Mouse (Mus musculus) liver, postnatal 0 days (tissue): ENCODE data around the gene Zan. TPM values are rescaled to one million over a fixed set of nuclear protein-coding genes. Genes with fewer than 3 reads are reported as not detected.

Experiments used
- ATAC-seq: fragments of 200-750 bp; cut with Nextera tagmentation; 2 replicates; pipeline ENCODE4 v1.8.0; 2017; ENCODE audit warnings: mild to moderate bottlenecking, moderate library complexity
- DNase-seq: peaks from one replicate; pipeline ENCODE4 v3.0.0-alpha.2; 2016
- H3K27ac ChIP-seq: fragments of 300-500 bp; sonication (generic); 2 replicates; pipeline ENCODE4 v1.5.1; 2014; ENCODE audit warnings: antibody characterized with exemption, moderate library complexity, mild to moderate bottlenecking, low read depth
- H3K27me3 ChIP-seq: fragments of 300-500 bp; sonication (generic); 2 replicates; pipeline ENCODE4 v1.6.1; 2014; ENCODE audit warnings: low read length, control low read depth, mixed read lengths; ENCODE audit not compliant: insufficient read depth
- H3K36me3 ChIP-seq: fragments of 300-500 bp; sonication (generic); replicated peaks from 2 replicates; pipeline ENCODE4 v1.6.1; 2014; ENCODE audit warnings: mild to moderate bottlenecking, control low read depth, low read length, moderate library complexity, mixed read lengths; ENCODE audit not compliant: insufficient read depth
- H3K4me1 ChIP-seq: fragments of 300-500 bp; sonication (generic); 2 replicates; pipeline ENCODE4 v1.6.1; 2014; ENCODE audit warnings: antibody characterized with exemption, mild to moderate bottlenecking, control low read depth; ENCODE audit not compliant: insufficient read depth
- H3K4me2 ChIP-seq: fragments of 300-500 bp; sonication (generic); 2 replicates; pipeline ENCODE4 v1.6.1; 2014; ENCODE audit warnings: low read depth, mild to moderate bottlenecking, low read length, moderate library complexity, mixed read lengths
- H3K4me3 ChIP-seq: fragments of 300-500 bp; sonication (generic); 2 replicates; pipeline ENCODE4 v1.5.1; 2014; ENCODE audit warnings: low read depth, low read length
- H3K9ac ChIP-seq: fragments of 300-500 bp; sonication (generic); replicated peaks from 2 replicates; pipeline ENCODE4 v1.6.1; 2014; ENCODE audit warnings: mild to moderate bottlenecking, moderate library complexity
- H3K9me3 ChIP-seq: fragments of 300-500 bp; sonication (generic); 2 replicates; pipeline ENCODE4 v1.6.1; 2016; ENCODE audit warnings: mild to moderate bottlenecking, control low read depth, low read length, mixed read lengths
- CTCF ChIP-seq: sonication (generic); IDR thresholded peaks from 2 replicates; pipeline ENCODE4 v1.5.1; 2016; ENCODE audit warnings: antibody characterized with exemption, low read depth
- EP300 ChIP-seq: IDR thresholded peaks from 2 replicates; pipeline ENCODE4 v1.6.1; 2016; ENCODE audit warnings: antibody characterized with exemption, low read depth, mild to moderate bottlenecking
- WGBS: fragments of 180-500 bp; shearing (Covaris S2); extraction: QIAGEN DNeasy Blood & Tissue Kit; methylation state at CpG from one replicate; pipeline ENCODE4 v1.1.7; 2014; ENCODE audit not compliant: insufficient replicate concordance; 5-methylcytosine and 5-hydroxymethylcytosine counted together
- polyA plus RNA-seq: library from polyadenylated mRNA; unstranded; fragments of >200 nt; fragmentation: Nextera tagmentation; extraction: Ambion mirVana; gene quantifications from 2 replicates; pipeline ENCODE4 v1.2.1, GENCODE M21; 2015

Zan gene
- polyA plus RNA-seq, 1 experiment from 2014 or later = 0.06 TPM

DNA sequence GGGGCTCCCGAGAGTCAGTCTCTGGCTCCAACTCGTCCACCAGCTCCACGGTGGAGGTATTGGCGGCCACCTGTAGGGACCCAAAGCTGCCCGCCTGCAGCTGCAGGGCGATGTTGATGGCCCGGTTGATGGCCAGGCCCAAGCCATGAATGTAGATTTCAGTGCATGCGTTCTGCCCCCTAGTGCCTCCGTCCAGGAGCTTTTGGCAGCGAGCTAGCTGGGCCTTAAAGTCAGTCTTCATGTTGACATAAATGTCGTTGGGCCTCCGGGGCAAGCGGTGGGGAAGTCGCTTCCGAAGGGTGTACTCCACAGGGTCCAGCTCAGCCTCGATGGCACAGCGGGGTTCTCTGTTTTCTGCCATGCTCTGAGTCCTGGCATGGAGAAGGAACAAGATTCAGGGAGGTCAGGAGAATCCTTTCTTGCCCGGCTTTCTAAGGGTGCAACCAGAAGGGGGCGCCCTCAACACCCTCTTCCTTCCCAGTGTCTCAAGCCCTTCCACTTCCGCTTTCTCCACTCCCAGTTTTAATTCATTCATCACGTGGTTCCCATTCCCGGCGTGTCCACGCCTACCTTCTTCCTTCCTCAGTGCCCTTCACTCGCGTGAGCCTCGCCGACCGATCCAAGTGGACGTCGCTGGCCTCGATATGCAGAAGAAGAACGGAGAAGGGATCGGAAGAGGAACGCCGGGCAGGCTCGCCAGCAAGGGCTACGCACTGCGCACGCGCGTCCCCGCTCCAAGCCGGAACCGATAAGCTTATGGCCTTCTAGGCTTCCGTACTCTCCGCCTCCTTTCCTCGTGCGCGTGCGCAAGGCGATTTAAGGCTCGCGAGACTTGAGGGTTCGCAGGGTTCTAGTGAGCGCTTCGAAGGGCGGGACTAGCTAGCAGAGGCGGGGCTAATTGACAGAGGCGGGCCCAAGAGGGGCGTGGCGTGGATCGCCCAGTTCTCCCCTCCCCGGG, 25.1 kb upstream of the Zan start, which contains the start of gene Pop7:
Gene Pop7 (minus strand): TSS at position 810 of the 958 bp plus-strand sequence.
- Histone ChIP-seq H3K36me3 (peaks cover 6% of the 10 kb centered on the region; the same call in 1 of the 2 replicates), H3K4me2 (peak within 1 kb of the TSS; percentile 73), H3K27ac (peak within 1 kb of the TSS; percentile 96), H3K9me3 (no peaks in the 10 kb centered on the region), H3K4me1 (peaks cover 19% of the 10 kb centered on the region), H3K9ac (peak within 1 kb of the TSS; percentile 73), H3K4me3 (peak within 1 kb of the TSS; percentile 75), H3K27me3 (no peaks in the 10 kb centered on the region)
- 2% methylated on average over 63 of the region's 64 CpGs for WGBS
- ATAC-seq (peak; percentile 91), DNase-seq (peak; percentile 100)
- TF ChIP-seq EP300 (no peak; the same call in none of the 2 replicates), CTCF (peak; percentile 90)

GRCm38 (mm10) chr5:137500186-137500585, 23.3 kb upstream of the Zan start:
- Histone ChIP-seq H3K4me3 (no peak overlapping the region), H3K4me1 (peaks cover 19% of the 10 kb centered on the region), H3K36me3 (peaks cover 6% of the 10 kb centered on the region; the same call in 1 of the 2 replicates), H3K27me3 (no peaks in the 10 kb centered on the region), H3K9ac (no peak overlapping the region), H3K27ac (no peak overlapping the region), H3K4me2 (no peak overlapping the region), H3K9me3 (no peaks in the 10 kb centered on the region)
- ATAC-seq (no peak), DNase-seq (no peak)
- TF ChIP-seq CTCF = no peak
- no peak for TF ChIP-seq EP300
- WGBS = 83% methylated on average over 7 of the region's 7 CpGs

DNA sequence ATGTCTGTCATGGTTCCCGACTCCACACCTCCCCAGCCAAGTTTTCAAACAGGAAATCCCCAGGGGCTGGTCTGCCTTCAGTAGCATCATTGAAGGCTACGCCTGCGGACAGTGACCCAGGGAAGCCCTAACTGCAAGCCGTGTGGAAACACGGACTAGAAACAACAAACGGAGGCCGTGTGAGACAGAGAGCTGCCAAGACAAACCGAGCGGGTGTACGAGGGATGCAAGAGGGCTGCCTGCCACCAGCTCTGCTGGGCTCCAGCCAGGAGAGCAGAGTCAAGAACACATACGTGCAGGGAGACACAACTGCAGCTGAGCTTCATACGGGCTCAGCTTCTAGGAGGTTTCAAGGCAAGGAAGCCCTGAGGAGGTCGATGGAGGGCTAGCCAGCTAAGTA, 17.0 kb upstream of the Zan start:
- Histone ChIP-seq H3K9me3 (no peaks in the 10 kb centered on the region), H3K36me3 (no peaks in the 10 kb centered on the region), H3K4me3 (no peak overlapping the region), H3K27ac (0 out of 2 replicates have a peak overlapping the region, but pooled peaks have one; percentile 48), H3K9ac (no peak overlapping the region), H3K27me3 (no peaks in the 10 kb centered on the region), H3K4me1 (peaks cover 3% of the 10 kb centered on the region; the same call in 1 of the 2 replicates), H3K4me2 (no peak overlapping the region)
- WGBS = 62% methylated on average over 13 of the region's 13 CpGs
- ATAC-seq (peak; percentile 59), DNase-seq (no peak)
- TF ChIP-seq CTCF (no peak), EP300 (no peak)

GRCm38 (mm10) chr5:137491559-137491958, 14.7 kb upstream of the Zan start:
- Histone ChIP-seq H3K4me3 (no peak overlapping the region), H3K27me3 (no peaks in the 10 kb centered on the region), H3K4me1 (peaks cover 3% of the 10 kb centered on the region; the same call in 1 of the 2 replicates), H3K36me3 (no peaks in the 10 kb centered on the region), H3K9me3 (no peaks in the 10 kb centered on the region), H3K4me2 (no peak overlapping the region), H3K27ac (no peak overlapping the region), H3K9ac (no peak overlapping the region)
- TF ChIP-seq CTCF (no peak), EP300 (no peak)
- no peak for ATAC-seq
- 50% methylated on average over 4 of the region's 4 CpGs for WGBS
- DNase-seq = no peak

- WGBS = 87% methylated on average over 7 of the region's 7 CpGs
- 0 out of 2 replicates have a peak, but pooled peaks cover 13% of the 10 kb centered on the region for H3K27me3 ChIP-seq
- no peaks in the 10 kb centered on the region for H3K36me3 ChIP-seq
- H3K4me2 ChIP-seq = no peak overlapping the region
- no peaks in the 10 kb centered on the region for H3K9me3 ChIP-seq
- H3K4me1 ChIP-seq = no peaks in the 10 kb centered on the region
- H3K9ac ChIP-seq = no peak overlapping the region
- ATAC-seq = no peak
- no peak overlapping the region for H3K27ac ChIP-seq
- H3K4me3 ChIP-seq = no peak overlapping the region
- DNase-seq = no peak
- TF ChIP-seq CTCF = peak; percentile 44
- TF ChIP-seq EP300 = no peak
These were observed 10.8 kb upstream of the Zan start for GRCm38 (mm10) chr5:137487616-137488015.

GRCm38 (mm10) chr5:137485851-137486155, 8.9 kb upstream of the Zan start:
- Histone ChIP-seq H3K4me1 (no peaks in the 10 kb centered on the region; the same call in 1 of the 2 replicates), H3K9ac (0 out of 2 replicates have a peak overlapping the region, but pooled peaks have one; percentile 23), H3K36me3 (no peaks in the 10 kb centered on the region), H3K4me3 (peak overlapping the region; percentile 44), H3K27ac (no peak overlapping the region), H3K27me3 (0 out of 2 replicates have a peak, but pooled peaks cover 13% of the 10 kb centered on the region), H3K4me2 (peak overlapping the region; percentile 68), H3K9me3 (no peaks in the 10 kb centered on the region)
- ATAC-seq (no peak), DNase-seq (peak; percentile 15)
- no peak for TF ChIP-seq EP300
- no peak for TF ChIP-seq CTCF
- 10% methylated on average over 17 of the region's 17 CpGs for WGBS
